Mouse (Mus musculus) gastrocnemius, adult 18-20 months (tissue): ENCODE measurements at regions not wholly inside any gene's neighbourhood (a gene's known extent, or its start where the extent isn't known, plus 50 kb on each side); places are given as distances from the start of the nearest gene placed in this dataset.

Experiments used
- DNase-seq: peaks from one replicate; pipeline ENCODE4 v3.0.0; 2021; ENCODE audit warnings: low spot score

DNA sequence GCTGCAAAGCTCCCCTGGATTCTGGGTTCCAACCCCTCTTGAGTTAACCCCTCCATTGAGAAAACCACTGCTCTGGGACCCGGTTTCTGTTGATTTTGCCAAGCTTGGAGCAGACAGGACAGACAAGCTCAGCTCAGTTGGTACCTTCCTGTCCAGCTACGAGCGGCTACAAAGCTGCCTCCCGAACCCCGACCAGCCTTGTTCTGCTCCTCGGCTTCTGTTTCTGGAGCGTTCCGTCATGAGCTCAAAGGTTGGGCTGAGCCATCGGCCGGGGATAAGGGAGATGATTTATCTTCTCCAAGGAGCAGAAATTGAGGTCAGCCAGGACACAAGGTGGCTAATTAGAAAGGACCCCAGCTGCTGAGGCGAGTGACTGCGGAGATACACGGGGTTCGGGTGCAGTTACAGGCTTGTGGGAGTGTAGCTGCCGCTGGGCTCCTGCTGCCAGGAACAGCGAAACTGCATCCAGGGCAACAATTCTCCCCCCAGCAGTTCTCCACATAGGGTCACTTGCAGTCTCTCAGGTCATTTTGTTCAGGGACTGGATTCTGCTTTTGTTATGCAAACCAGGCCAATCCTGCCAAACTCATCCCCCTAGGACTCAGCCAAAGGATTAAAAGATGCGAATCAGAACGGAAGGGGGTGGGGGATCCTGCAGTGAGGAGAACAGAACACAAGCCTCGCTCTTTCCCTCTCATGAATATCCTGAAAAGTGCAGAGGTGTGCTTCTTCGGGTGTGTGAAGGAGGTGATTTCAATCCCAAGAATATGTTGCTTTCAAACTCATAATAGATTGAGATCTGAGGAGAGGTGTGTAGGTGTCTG lies 50.0 kb upstream of the Tmem132d start:
- no peak for DNase-seq
